Mouse (Mus musculus): ENCODE measurements around the gene Ntmt1.
A peak's percentile ranks its signal among the peaks of the same experiment; 100 is the strongest.

The Ntmt1 gene

GRCm38 (mm10) chr2:30784078-30784994 lies 23.3 kb upstream of the Ntmt1 start:
- peak; percentile 71 for DNase-seq (ENCODE audit: low spot score)

GRCm38 (mm10) chr2:30787466-30787865 lies 20.2 kb upstream of the Ntmt1 start:
- DNase-seq (ENCODE audit: low spot score), result no peak

- no peak for DNase-seq (ENCODE audit: low spot score)
Observed at GRCm38 (mm10) chr2:30792061-30792460, 15.6 kb upstream of the Ntmt1 start.

GRCm38 (mm10) chr2:30794179-30795108 lies 13.2 kb upstream of the Ntmt1 start:
- DNase-seq (ENCODE audit: low spot score), result peak; percentile 96

- DNase-seq (ENCODE audit: low spot score), result no peak
Observed at GRCm38 (mm10) chr2:30795271-30795888, 12.2 kb upstream of the Ntmt1 start.

GRCm38 (mm10) chr2:30795889-30796275 lies 11.7 kb upstream of the Ntmt1 start:
- peak; percentile 23 for DNase-seq (ENCODE audit: low spot score)

GRCm38 (mm10) chr2:30796382-30796781 lies 11.2 kb upstream of the Ntmt1 start:
- peak; percentile 78 for DNase-seq (ENCODE audit: low spot score)

- DNase-seq (ENCODE audit: low spot score), result no peak
Observed at GRCm38 (mm10) chr2:30799456-30799855, 8.2 kb upstream of the Ntmt1 start.

GRCm38 (mm10) chr2:30800671-30801066 lies 7.0 kb upstream of the Ntmt1 start:
- no peak for DNase-seq (ENCODE audit: low spot score)

- DNase-seq (ENCODE audit: low spot score), result peak; percentile 48
Observed at GRCm38 (mm10) chr2:30801067-30801852, 6.4 kb upstream of the Ntmt1 start.

GRCm38 (mm10) chr2:30803604-30804003 lies 4.0 kb upstream of the Ntmt1 start, which contains the start of gene 1700001O22Rik:
1700001O22Rik (minus strand) TSS chr2:30803661.
- DNase-seq (ENCODE audit: low spot score), result no peak

- DNase-seq (ENCODE audit: low spot score), result no peak
Observed at GRCm38 (mm10) chr2:30805983-30806382, 1.6 kb upstream of the Ntmt1 start.

- no peak for DNase-seq (ENCODE audit: low spot score)
Observed at GRCm38 (mm10) chr2:30807147-30807647, 429 bp upstream of the Ntmt1 start.

- DNase-seq (ENCODE audit: low spot score), result peak; percentile 44
Observed at GRCm38 (mm10) chr2:30808296-30808655, 650 bp downstream of the Ntmt1 start.

- no peak for DNase-seq (ENCODE audit: low spot score)
Observed at GRCm38 (mm10) chr2:30809503-30809902, 1.9 kb downstream of the Ntmt1 start.

GRCm38 (mm10) chr2:30810573-30810972 lies 2.9 kb downstream of the Ntmt1 start:
- no peak for DNase-seq (ENCODE audit: low spot score)

GRCm38 (mm10) chr2:30816383-30816782 lies 8.8 kb downstream of the Ntmt1 start:
- no peak for DNase-seq (ENCODE audit: low spot score)

- no peak for DNase-seq (ENCODE audit: low spot score)
Observed at GRCm38 (mm10) chr2:30819873-30820272, 12.2 kb downstream of the Ntmt1 start.

- no peak for DNase-seq (ENCODE audit: low spot score)
Observed at GRCm38 (mm10) chr2:30821073-30821472, 13.4 kb downstream of the Ntmt1 start.

GRCm38 (mm10) chr2:30822460-30822859 lies 14.8 kb downstream of the Ntmt1 start:
- DNase-seq (ENCODE audit: low spot score), result no peak

Data from ovary, postnatal 36 days (tissue).